Mouse (Mus musculus) bone marrow macrophage, adult 2 months (primary cell): ENCODE results near the gene Glyat. TPM values are rescaled to one million over a fixed set of nuclear protein-coding genes. Genes with fewer than 3 reads are reported as not detected.

ENCODE experiments used
- H3K27ac ChIP-seq: 2 replicates; pipeline ENCODE4 v1.5.1; 2012; ENCODE audit warnings: low read depth, low read length; ENCODE audit not compliant: insufficient read depth
- H3K4me1 ChIP-seq: 2 replicates; pipeline ENCODE4 v1.6.1; 2012; ENCODE audit warnings: low read length; ENCODE audit not compliant: control insufficient read depth, insufficient read depth
- H3K4me3 ChIP-seq: 2 replicates; pipeline ENCODE4 v1.5.1; 2012; ENCODE audit warnings: mild to moderate bottlenecking, low read length, moderate library complexity; ENCODE audit not compliant: insufficient read depth
- CTCF ChIP-seq: IDR thresholded peaks from 2 replicates; pipeline ENCODE4 v1.5.1; 2012; ENCODE audit warnings: low read depth, mild to moderate bottlenecking, low read length, moderate library complexity
- POLR2A ChIP-seq: IDR thresholded peaks from 2 replicates; pipeline ENCODE4 v1.6.1; 2012; ENCODE audit warnings: mild to moderate bottlenecking, low read depth, low read length, borderline replicate concordance
- polyA plus RNA-seq: library from polyadenylated mRNA; stranded (reverse); fragments of >200 nt; gene quantifications from 2 replicates; pipeline ENCODE4 v1.2.4, GENCODE M21; 2012; ENCODE audit not compliant: missing spikeins, insufficient read depth, insufficient read length

Gene Glyat
- polyA plus RNA-seq, 1 experiment: not detected

DNA sequence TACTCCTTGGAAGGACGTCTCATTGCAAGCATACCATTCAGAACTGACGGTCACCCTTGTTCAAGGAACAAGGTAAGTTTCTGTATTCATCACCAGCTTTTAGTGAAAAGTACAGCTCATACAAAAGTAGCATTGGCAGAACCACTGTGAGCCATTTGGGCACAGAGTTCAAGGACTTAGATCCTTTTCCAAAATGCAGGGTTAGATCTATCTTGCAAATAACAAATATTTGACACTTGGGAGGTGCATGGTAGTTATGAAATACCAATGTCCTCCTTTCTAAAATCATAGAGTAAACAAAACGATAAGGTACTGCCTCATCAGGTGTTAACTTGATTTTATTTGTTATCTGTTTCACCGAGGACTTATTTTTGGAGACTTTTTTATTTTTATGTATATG is 37.9 kb downstream of the Glyat start:
- H3K27ac ChIP-seq: no peak overlapping the region
- TF ChIP-seq CTCF (no peak), POLR2A (no peak)

DNA sequence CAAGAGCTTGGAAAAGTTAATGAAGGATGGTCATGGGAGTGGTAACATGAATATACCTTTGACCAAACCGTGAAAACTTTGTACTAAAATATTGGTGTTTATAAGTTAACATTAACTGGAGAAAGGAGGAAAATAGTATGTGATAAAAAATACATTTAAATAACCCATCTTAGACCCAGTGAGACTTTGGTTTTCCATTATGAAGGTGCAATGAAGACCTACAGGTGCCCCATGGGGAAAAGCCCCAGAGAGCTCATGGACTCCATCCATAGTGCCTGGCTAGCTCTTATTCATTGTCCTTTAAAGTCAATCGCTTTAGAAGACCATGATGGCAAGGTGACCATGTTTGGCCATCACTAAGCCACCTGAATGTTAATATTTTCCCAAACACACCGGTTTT is 44.7 kb downstream of the Glyat start, which contains the start of gene Olfr1443:
Olfr1443 (plus strand) TSS at position 301 of the 400 bp plus-strand sequence.
- TF ChIP-seq CTCF: no peak
- no peak for TF ChIP-seq POLR2A

More for the DNA sequence above, 37.9 kb downstream of the Glyat start:
- Histone ChIP-seq H3K4me3 (no peak overlapping the region), H3K4me1 (no peaks in the 10 kb centered on the region)

DNA sequence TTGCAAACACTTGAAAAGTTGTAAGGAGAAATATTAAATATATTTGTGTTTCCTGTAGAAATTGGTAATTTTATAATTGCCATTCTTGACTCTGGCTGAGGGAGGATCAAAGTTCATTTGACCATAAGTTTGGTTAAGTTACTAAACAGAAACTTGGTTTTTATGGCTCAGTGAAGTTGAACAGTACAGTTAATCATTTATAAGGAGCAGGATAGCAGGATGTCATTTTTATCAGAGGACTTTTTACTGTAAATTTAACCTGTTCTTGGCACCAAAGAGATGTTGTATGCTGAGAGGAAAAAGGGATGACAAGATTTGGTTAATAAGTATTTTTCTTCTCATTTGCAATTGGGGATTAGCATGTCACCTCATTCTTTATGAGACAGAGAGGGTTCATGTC is 51.5 kb downstream of the Glyat start:
- Histone ChIP-seq H3K4me3 (no peak overlapping the region), H3K4me1 (no peaks in the 10 kb centered on the region), H3K27ac (no peak overlapping the region)
- TF ChIP-seq CTCF (no peak), POLR2A (no peak)

More for the DNA sequence above, 44.7 kb downstream of the Glyat start, which contains the start of gene Olfr1443:
- no peaks in the 10 kb centered on the region for H3K4me1 ChIP-seq
- H3K4me3 ChIP-seq: no peak within 1 kb of the TSS
- H3K27ac ChIP-seq: no peak within 1 kb of the TSS

DNA sequence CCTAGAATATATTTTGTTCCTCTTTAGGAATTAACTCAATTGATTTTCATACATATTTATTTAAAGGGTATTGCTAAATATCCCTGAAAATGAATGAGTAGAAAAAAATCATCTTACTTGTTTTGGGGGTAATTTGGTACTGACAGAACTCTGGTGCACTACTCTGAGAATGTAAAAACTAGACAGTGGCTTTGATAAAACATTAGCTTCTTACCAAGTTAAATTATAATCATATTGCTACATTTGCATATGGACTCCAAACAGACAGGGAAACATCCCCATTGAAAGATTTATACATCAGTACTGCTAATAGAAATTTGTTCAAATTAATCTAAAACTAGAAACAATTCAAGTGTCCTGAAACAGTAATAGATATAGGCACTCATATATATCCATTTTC is 52.1 kb downstream of the Glyat start:
- Histone ChIP-seq H3K27ac (no peak overlapping the region), H3K4me1 (no peaks in the 10 kb centered on the region), H3K4me3 (no peak overlapping the region)
- TF ChIP-seq CTCF (no peak), POLR2A (no peak)

DNA sequence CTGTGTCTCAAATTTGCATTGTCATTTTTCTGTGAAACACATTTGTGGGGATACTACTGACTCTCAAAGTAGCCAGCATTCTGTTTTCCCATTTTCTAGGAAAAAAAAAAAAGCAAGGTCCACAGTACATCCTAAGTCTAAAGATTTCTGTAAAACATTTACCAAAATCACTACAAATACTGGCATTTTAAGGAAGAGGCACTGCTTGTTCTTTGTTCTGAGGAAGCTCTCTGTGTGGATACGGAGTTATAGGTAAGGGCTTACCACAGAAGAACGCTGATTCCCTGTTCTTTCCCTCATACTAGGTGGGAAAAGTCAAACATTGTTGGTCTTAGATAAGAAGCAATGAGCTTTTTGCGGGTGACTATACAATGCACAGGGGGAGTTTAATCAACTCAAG is 62.5 kb downstream of the Glyat start, which contains the start of gene Keg1:
Keg1 (plus strand) TSS at position 197 of the 400 bp plus-strand sequence.
- Histone ChIP-seq H3K4me3 (no peak within 1 kb of the TSS), H3K27ac (no peak within 1 kb of the TSS), H3K4me1 (no peaks in the 10 kb centered on the region)
- TF ChIP-seq CTCF: no peak
- no peak for TF ChIP-seq POLR2A

DNA sequence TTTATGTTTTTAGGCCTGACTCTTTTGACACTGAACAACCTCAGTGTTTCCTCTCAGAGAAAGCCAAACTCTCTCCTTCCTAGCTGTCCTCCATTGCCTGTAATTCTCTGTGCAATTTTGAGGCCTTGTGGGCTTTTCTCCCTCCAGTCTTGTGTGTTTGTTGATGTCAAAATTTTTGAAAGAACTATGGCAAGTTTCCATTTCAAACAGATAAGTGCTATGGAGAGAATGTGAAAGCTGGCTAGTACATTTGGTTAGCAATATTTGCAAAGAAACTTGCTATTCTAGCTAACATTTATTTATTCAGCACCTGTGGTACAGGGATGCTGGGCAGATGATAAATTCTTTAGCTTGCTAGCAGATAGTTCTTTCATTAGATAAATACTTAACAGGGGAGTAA is 63.1 kb downstream of the Glyat start:
- no peak for TF ChIP-seq POLR2A
- no peak for TF ChIP-seq CTCF
- Histone ChIP-seq H3K4me3 (no peak overlapping the region), H3K27ac (no peak overlapping the region), H3K4me1 (no peaks in the 10 kb centered on the region)

Other genes starting within 250 kb of the Glyat start
- not detected in 2 replicates for gene Olfr1440, start 246.0 kb upstream of the Glyat start, polyA plus RNA-seq
- gene Olfr1441, start 215.9 kb upstream of the Glyat start, polyA plus RNA-seq: not detected in 2 replicates
- gene Pfpl, start 205.4 kb upstream of the Glyat start, polyA plus RNA-seq: not detected in 2 replicates
- gene Mpeg1, start 172.5 kb upstream of the Glyat start, polyA plus RNA-seq: 2,155 and 2,361 TPM in 2 replicates
- 18.5 and 19.3 TPM in 2 replicates for gene Dtx4, start 131.9 kb upstream of the Glyat start, polyA plus RNA-seq
- gene Fam111a, start 87.6 kb upstream of the Glyat start, polyA plus RNA-seq: 101 and 108 TPM in 2 replicates
- not detected in 2 replicates for gene Gm4952, start 33.3 kb upstream of the Glyat start, polyA plus RNA-seq
- not detected in 2 replicates for gene Olfr1442, start 37.1 kb downstream of the Glyat start, polyA plus RNA-seq
- not detected in 2 replicates for gene Olfr1443, start 44.8 kb downstream of the Glyat start, polyA plus RNA-seq
- gene Keg1, start 62.5 kb downstream of the Glyat start, polyA plus RNA-seq: not detected in 2 replicates
- 1.3 and 2.0 TPM in 2 replicates for gene Cntf, start 132.3 kb downstream of the Glyat start, polyA plus RNA-seq
- gene Zfp91, start 162.8 kb downstream of the Glyat start, polyA plus RNA-seq: 66.9 and 74.5 TPM in 2 replicates
- gene Lpxn, start 162.9 kb downstream of the Glyat start, polyA plus RNA-seq: 150 TPM in 2 replicates
- gene Gm5244, start 213.4 kb downstream of the Glyat start, polyA plus RNA-seq: not detected in 2 replicates
- gene Olfr1444, start 224.0 kb downstream of the Glyat start, polyA plus RNA-seq: 0.72 TPM in 1 of 2 replicates, not detected in the other